Mouse (Mus musculus) NIH3T3 (cell line): ENCODE measurements at regions not wholly inside any gene's neighbourhood (a gene's known extent, or its start where the extent isn't known, plus 50 kb on each side); places are given as distances from the start of the nearest gene placed in this dataset.

Source experiments
- DNase-seq: peaks from one replicate; pipeline ENCODE4 v3.0.0-alpha.2; 2012; ENCODE audit warnings: low read depth

- no peak for DNase-seq
Measured at GRCm38 (mm10) chr5:148454200-148454599, 54.5 kb upstream of the Slc7a1 start.

- no peak for DNase-seq
Measured at GRCm38 (mm10) chr5:148453776-148454175, 54.1 kb upstream of the Slc7a1 start.

GRCm38 (mm10) chr5:148452909-148453632, 53.4 kb upstream of the Slc7a1 start:
- no peak for DNase-seq

- peak; percentile 80 for DNase-seq
Measured at GRCm38 (mm10) chr5:148451811-148452210, 52.1 kb upstream of the Slc7a1 start.

- peak; percentile 87 for DNase-seq
Measured at GRCm38 (mm10) chr5:148450924-148451323, 51.2 kb upstream of the Slc7a1 start.
